Mouse (Mus musculus): ENCODE measurements around the gene Odf3. TPM values are rescaled to one million over a fixed set of nuclear protein-coding genes. Genes with fewer than 3 reads are reported as not detected.
A peak's percentile ranks its signal among the peaks of the same experiment; 100 is the strongest.

Gene Odf3
- polyA plus RNA-seq, 1 experiment = 0.13 TPM

DNA sequence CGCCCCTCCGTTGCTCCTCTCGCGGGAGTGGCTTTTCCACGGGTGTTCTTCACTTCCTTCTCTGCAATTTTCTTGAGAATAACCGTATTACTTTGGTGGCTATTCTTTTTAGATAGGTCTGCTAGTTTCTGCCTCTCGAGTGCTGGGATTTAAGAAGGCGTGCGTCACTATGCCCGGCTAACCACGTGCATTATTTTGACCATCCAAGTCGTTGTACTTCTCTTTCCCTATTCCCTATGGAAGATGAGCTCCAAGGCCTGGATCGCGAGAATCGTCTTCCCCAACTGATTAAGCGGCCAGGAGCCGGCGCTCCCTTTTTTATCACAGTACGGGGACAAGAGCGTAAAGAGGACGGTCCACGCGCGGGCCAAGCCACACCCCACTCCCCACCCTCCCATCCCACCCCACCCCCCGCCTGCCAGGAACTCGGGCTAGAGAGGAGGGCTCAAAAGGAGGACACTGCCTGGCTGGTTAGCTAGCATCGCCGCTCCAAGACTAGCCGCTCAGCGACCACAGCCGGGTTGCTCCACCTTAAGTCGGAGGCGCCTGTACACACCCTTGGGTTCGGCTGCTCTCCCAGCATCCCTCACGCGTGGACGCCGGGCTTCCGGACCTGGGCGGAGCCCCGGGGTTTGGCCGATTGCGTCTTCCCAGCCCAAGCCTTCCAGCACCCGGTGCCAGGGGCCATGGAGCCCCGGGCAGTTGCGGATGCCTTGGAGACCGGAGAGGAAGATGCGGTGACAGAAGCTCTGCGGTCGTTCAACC is 9.4 kb downstream of the Odf3 start, which contains the start of gene Ric8a:
Ric8a (plus strand) TSS at position 173 of the 765 bp plus-strand sequence.
- H3K27ac ChIP-seq (ENCODE audit: insufficient read depth, low read length) = peak within 1 kb of the TSS; percentile 82
- no peaks in the 10 kb centered on the region for H3K27me3 ChIP-seq (ENCODE audit: control insufficient read depth, insufficient read depth, low read length)
- H3K4me3 ChIP-seq (replicated peaks; ENCODE audit: insufficient read depth, low read depth, low read length) = peak within 1 kb of the TSS; percentile 86
- peak; percentile 90 for DNase-seq
- TF ChIP-seq POLR2A (IDR thresholded peaks at IDR 0.05; ENCODE audit: borderline replicate concordance, insufficient read depth, low read length) (peak; percentile 68; the same call in 1 of the 2 replicates), CTCF (IDR thresholded peaks at IDR 0.05; ENCODE audit: borderline replicate concordance, insufficient read depth, low read depth, low read length) (no peak)
- H3K4me1 ChIP-seq (ENCODE audit: control insufficient read depth, insufficient read depth, low read length) = peaks cover 28% of the 10 kb centered on the region
- under 1% methylated on average over 50 of the region's 50 CpGs for WGBS

DNA sequence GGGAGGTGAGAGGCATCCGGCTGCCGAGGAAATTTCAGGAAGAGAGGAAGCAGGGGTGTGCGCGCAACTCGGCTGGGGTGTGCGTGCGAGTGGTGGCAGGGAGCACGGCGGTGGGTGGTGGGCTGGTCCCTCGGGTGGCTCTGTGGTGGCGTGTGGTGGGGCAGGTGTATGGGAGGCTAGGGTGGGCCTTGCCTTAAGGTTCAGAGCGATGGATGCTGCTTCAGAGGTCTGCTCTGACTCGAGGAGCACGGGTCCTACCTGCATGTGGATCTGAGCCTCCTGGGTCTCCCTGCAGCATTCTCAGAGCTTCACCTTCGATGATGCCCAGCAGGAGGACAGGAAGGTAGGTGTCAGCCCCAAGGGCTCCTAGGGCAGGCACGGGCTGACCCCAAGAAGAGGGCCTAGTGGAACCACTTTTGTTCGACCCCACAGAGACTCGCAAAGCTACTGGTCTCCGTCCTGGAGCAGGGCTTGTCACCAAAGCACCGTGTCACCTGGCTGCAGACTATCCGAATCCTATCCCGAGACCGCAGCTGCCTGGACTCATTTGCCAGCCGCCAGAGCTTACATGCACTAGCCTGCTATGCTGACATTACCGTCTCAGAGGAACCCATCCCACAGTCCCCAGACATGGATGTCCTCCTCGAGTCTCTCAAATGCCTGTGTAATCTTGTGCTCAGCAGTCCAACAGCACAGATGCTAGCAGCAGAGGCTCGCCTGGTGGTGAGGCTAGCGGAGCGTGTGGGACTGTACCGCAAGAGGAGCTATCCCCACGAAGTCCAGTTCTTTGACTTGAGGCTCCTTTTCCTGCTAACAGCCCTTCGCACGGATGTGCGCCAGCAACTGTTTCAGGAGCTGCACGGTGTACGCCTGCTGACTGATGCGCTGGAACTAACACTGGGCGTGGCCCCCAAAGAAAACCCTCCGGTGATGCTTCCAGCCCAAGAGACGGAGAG is 10.2 kb downstream of the Odf3 start, which contains the start of gene Bet1l:
Bet1l (minus strand) TSS at position 28 of the 956 bp plus-strand sequence.
- peak within 1 kb of the TSS; percentile 82 for H3K27ac ChIP-seq (ENCODE audit: insufficient read depth, low read length)
- peaks cover 28% of the 10 kb centered on the region for H3K4me1 ChIP-seq (ENCODE audit: control insufficient read depth, insufficient read depth, low read length)
- no peak for TF ChIP-seq CTCF (IDR thresholded peaks at IDR 0.05; ENCODE audit: borderline replicate concordance, insufficient read depth, low read depth, low read length)
- no peak for TF ChIP-seq POLR2A (IDR thresholded peaks at IDR 0.05; ENCODE audit: borderline replicate concordance, insufficient read depth, low read length)
- 7% methylated on average over 40 of the region's 40 CpGs for WGBS
- peak; percentile 19 to 46 for DNase-seq
- peak within 1 kb of the TSS; percentile 86 for H3K4me3 ChIP-seq (replicated peaks; ENCODE audit: insufficient read depth, low read depth, low read length)
- no peaks in the 10 kb centered on the region for H3K27me3 ChIP-seq (ENCODE audit: control insufficient read depth, insufficient read depth, low read length)

DNA sequence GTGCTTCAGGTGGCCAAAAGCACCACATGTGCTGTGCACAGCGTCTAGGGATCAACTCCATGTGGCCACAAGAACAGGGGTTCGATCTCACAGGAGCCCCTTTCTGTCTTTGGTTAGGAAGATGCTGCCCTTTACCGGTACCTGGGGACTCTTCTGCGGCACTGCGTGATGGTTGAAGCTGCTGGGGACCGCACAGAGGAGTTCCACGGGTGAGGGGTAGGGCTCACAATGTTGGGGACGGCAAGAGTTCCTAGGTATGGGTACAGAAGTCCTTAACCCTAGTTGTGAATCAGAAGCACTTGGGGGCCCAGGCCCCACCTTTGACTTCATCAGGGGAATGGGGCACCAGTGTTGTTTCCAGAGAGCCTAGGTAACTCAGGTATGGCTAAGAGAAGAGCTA is 11.1 kb downstream of the Odf3 start:
- DNase-seq = no peak
- Histone ChIP-seq H3K4me1 (ENCODE audit: control insufficient read depth, insufficient read depth, low read length) (peaks cover 28% of the 10 kb centered on the region), H3K27me3 (ENCODE audit: control insufficient read depth, insufficient read depth, low read length) (no peaks in the 10 kb centered on the region), H3K4me3 (replicated peaks; ENCODE audit: insufficient read depth, low read depth, low read length) (peak overlapping the region; percentile 86), H3K27ac (ENCODE audit: insufficient read depth, low read length) (no peak overlapping the region)
- 87% methylated on average over 8 of the region's 8 CpGs for WGBS
- TF ChIP-seq POLR2A (IDR thresholded peaks at IDR 0.05; ENCODE audit: borderline replicate concordance, insufficient read depth, low read length) (no peak), CTCF (IDR thresholded peaks at IDR 0.05; ENCODE audit: borderline replicate concordance, insufficient read depth, low read depth, low read length) (no peak)

DNA sequence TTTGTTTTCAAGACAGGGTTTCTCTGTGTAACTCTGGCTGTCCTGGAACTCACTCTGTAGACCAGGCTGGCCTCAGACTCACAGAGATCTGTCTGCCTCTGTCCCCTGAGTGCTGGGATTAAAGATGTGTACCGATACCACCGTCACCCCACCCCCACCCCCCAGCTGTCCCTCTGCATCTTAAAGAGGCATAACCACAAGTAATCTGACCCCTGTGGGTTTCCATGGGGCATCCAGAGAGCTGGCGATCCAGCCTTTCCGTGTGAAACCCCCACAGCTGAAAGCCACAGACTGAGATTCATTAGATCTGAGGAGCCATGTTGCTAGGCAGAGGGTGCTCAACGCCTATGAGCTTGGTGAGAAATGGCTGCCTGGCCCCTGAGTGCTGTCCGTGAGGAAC is 12.4 kb downstream of the Odf3 start:
- Histone ChIP-seq H3K4me1 (ENCODE audit: control insufficient read depth, insufficient read depth, low read length) (peaks cover 26% of the 10 kb centered on the region), H3K4me3 (replicated peaks; ENCODE audit: insufficient read depth, low read depth, low read length) (no peak overlapping the region), H3K27ac (ENCODE audit: insufficient read depth, low read length) (no peak overlapping the region), H3K27me3 (ENCODE audit: control insufficient read depth, insufficient read depth, low read length) (no peaks in the 10 kb centered on the region)
- no peak for TF ChIP-seq POLR2A (IDR thresholded peaks at IDR 0.05; ENCODE audit: borderline replicate concordance, insufficient read depth, low read length)
- no peak for TF ChIP-seq CTCF (IDR thresholded peaks at IDR 0.05; ENCODE audit: borderline replicate concordance, insufficient read depth, low read depth, low read length)
- DNase-seq = no peak
- WGBS = 50% methylated on average over 6 of the region's 6 CpGs

DNA sequence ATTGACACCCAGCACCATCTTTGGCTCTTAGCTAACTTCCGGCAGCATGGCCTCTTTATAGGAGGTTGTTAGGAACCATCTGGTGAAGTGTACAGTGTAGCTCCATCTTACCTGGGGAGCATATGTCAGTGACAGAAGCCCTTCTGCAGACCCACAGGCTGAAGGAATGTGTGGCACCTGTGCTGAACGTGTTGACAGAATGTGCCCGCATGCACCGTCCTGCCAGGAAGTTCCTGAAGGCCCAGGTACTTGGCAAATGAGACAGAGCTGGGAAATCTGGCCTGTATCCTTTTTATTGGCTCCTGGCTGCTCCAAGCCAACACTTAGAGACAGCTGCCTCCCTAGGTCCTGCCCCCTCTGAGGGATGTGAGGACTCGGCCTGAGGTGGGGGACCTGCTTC is 13.1 kb downstream of the Odf3 start:
- no peak overlapping the region for H3K4me3 ChIP-seq (replicated peaks; ENCODE audit: insufficient read depth, low read depth, low read length)
- 16% methylated on average over 5 of the region's 5 CpGs for WGBS
- H3K27me3 ChIP-seq (ENCODE audit: control insufficient read depth, insufficient read depth, low read length) = no peaks in the 10 kb centered on the region
- DNase-seq = peak in 1 of 2 experiments; percentile 26
- no peak overlapping the region for H3K27ac ChIP-seq (ENCODE audit: insufficient read depth, low read length)
- TF ChIP-seq POLR2A (IDR thresholded peaks at IDR 0.05; ENCODE audit: borderline replicate concordance, insufficient read depth, low read length) (no peak), CTCF (IDR thresholded peaks at IDR 0.05; ENCODE audit: borderline replicate concordance, insufficient read depth, low read depth, low read length) (no peak)
- H3K4me1 ChIP-seq (ENCODE audit: control insufficient read depth, insufficient read depth, low read length) = peaks cover 23% of the 10 kb centered on the region

DNA sequence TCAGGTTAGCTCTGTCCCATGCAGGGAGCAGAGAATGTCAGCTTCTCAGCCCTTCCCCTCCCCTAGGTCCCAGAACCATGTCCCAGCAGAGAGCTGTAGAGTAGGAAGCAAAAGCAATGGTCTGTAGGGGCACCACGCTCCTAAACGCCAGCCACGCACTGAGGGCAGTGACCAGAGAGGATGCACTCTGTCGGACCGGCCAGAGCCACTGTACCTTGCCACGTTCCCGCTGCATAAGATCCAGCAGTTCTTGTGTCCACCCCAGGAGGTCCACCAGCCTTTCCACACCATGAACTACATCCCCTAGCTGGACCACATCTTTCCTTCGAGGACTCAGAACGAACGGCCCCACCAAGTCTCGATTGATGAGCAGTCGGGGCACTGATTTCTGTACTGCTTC is 17.2 kb downstream of the Odf3 start:
- Histone ChIP-seq H3K4me3 (replicated peaks; ENCODE audit: insufficient read depth, low read depth, low read length) (no peak overlapping the region), H3K27me3 (ENCODE audit: control insufficient read depth, insufficient read depth, low read length) (no peaks in the 10 kb centered on the region), H3K27ac (ENCODE audit: insufficient read depth, low read length) (no peak overlapping the region), H3K4me1 (ENCODE audit: control insufficient read depth, insufficient read depth, low read length) (peaks cover 11% of the 10 kb centered on the region)
- TF ChIP-seq POLR2A (IDR thresholded peaks at IDR 0.05; ENCODE audit: borderline replicate concordance, insufficient read depth, low read length) (no peak), CTCF (IDR thresholded peaks at IDR 0.05; ENCODE audit: borderline replicate concordance, insufficient read depth, low read depth, low read length) (no peak)
- no peak for DNase-seq
- WGBS = 82% methylated on average over 12 of the region's 12 CpGs

DNA sequence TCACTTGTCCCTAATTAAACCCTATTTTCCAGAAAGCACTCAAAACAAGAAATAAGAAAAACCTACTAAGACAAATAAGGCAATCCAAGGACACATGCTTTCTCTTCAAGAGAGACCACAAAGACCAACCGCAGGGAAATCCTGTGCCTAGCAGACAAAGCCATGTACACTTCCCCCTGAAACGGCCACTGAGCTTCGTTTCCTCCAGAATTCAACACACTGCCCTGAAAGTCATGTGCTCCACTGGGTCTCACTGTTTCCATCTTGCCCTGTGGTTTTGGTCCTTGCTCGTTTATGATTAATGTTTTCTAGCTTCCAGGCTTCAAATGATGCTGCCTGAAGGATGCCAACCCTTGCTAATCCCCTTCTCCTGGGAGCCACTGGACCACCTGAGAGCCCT is 26.6 kb downstream of the Odf3 start:
- H3K4me1 ChIP-seq (ENCODE audit: control insufficient read depth, insufficient read depth, low read length) = no peaks in the 10 kb centered on the region
- WGBS = 94% methylated on average over 4 of the region's 4 CpGs
- no peak for DNase-seq

More for the DNA sequence above, 26.6 kb downstream of the Odf3 start:
- Histone ChIP-seq H3K27me3 (ENCODE audit: control insufficient read depth, insufficient read depth, low read length) (no peaks in the 10 kb centered on the region), H3K4me3 (replicated peaks; ENCODE audit: insufficient read depth, low read depth, low read length) (no peak overlapping the region), H3K27ac (ENCODE audit: insufficient read depth, low read length) (no peak overlapping the region)
- TF ChIP-seq CTCF (IDR thresholded peaks at IDR 0.05; ENCODE audit: borderline replicate concordance, insufficient read depth, low read depth, low read length) (no peak), POLR2A (IDR thresholded peaks at IDR 0.05; ENCODE audit: borderline replicate concordance, insufficient read depth, low read length) (no peak)

All from cerebellum, adult 2 months (tissue).